Mouse (Mus musculus): ENCODE results near the gene Sema3g.

Gene Sema3g

DNA sequence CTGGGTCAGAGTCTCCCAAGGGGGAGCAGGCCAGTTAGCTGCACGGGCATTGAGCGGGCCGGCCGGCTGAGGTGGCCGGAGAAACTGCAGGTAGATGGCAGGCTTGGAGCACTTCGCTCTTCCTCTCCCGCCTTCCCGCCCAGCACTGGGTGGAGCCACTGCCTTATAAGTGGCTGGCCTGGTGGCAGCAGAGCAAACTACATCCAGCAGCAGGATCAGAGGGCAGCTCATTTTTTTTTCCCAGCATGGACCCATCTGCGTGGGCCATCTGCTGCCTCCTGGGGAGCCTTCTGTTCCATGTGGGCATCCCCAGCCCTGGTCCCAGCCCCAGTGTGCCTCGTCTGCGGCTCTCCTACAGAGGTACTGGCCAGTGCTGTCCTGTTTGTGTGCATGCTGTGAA lies at the start of gene Sema3g:
Sema3g (plus strand) TSS at position 195 of the 400 bp plus-strand sequence.
- DNase-seq (ENCODE audit: inconsistent age in 2 of 2, low spot score in 1 of 2): peak; percentile 62 to 71

DNA sequence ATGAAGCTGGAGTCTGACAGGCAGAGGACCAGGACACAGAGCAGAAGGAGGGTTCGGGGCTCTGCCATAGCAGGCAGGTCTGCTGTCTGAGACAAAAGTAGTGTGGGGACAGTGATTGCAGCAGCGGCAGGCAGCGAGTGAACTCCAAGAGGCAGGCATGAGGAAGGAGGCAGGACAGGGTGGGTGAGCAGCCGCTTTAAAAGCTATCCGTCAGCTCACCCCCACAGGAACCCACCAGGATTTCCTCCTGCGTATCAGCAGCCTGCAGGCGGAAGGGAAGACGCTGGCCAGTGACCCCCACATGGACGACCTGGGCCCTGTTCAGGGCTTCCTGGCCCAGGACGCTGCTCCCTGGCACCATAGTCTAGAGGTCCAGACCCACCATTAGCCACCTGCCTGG lies 49.2 kb upstream of the Sema3g start, which contains the start of gene Stab1:
Stab1 (minus strand) TSS at position 217 of the 400 bp plus-strand sequence.
- peak; percentile 66 to 77 for DNase-seq (ENCODE audit: inconsistent age in 2 of 2, low spot score in 1 of 2)

DNA sequence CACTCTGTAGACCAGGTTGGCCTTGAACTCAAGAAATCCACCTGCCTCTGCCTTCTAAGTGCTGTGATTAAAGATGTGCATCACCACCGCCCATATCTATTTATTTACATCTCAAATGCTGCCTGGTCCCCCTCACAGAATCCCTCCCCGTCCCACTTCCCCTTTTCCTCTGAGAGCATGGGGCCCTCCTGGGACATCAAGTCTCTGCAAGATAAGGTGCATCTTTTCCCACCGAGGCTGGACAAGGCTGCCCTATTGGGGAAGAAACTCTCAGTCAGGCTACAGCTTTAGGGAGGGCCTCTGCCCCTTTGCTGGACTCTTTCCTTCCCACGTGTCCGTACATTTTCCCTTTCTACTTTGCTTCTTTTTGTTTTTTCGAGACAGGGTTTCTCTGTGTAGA lies 48.2 kb upstream of the Sema3g start:
- no peak for DNase-seq (ENCODE audit: inconsistent age in 2 of 2, low spot score in 1 of 2)

- DNase-seq (ENCODE audit: inconsistent age in 2 of 2, low spot score in 1 of 2): no peak
These were observed 46.7 kb upstream of the Sema3g start for GRCm38 (mm10) chr14:31170963-31171362.

DNA sequence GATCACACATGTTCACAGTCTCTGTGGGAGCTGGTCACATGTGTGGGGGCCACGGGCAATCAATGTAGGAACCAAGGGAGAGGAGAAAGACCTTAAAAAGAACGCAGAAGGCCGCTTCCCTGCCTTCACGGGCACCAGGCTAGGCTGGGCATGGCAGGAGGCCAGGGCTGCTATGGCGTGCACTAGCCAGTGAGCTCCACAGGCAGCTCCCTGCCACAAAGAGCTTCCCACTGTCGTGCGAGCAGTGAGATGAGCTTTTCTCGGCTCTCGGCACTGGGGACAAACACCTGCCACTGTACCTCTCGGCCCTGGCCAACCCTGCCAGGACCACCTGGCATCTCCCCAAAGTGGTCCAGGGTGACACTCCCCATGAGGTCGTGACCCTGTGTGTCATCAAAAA lies 46.3 kb upstream of the Sema3g start:
- no peak for DNase-seq (ENCODE audit: inconsistent age in 2 of 2, low spot score in 1 of 2)

GRCm38 (mm10) chr14:31171821-31172220 lies 45.8 kb upstream of the Sema3g start:
- no peak for DNase-seq (ENCODE audit: inconsistent age in 2 of 2, low spot score in 1 of 2)

GRCm38 (mm10) chr14:31172781-31173455 lies 44.7 kb upstream of the Sema3g start:
- peak; percentile 46 to 78 for DNase-seq (ENCODE audit: inconsistent age in 2 of 2, low spot score in 1 of 2)

GRCm38 (mm10) chr14:31173537-31173936 lies 44.1 kb upstream of the Sema3g start:
- DNase-seq (ENCODE audit: inconsistent age in 2 of 2, low spot score in 1 of 2): peak in 1 of 2 experiments; percentile 44

GRCm38 (mm10) chr14:31177287-31177686 lies 40.4 kb upstream of the Sema3g start:
- DNase-seq (ENCODE audit: inconsistent age in 2 of 2, low spot score in 1 of 2): no peak

GRCm38 (mm10) chr14:31177715-31178114 lies 39.9 kb upstream of the Sema3g start:
- DNase-seq (ENCODE audit: inconsistent age in 2 of 2, low spot score in 1 of 2): no peak

GRCm38 (mm10) chr14:31179677-31180365 lies 37.8 kb upstream of the Sema3g start:
- no peak for DNase-seq (ENCODE audit: inconsistent age in 2 of 2, low spot score in 1 of 2)

GRCm38 (mm10) chr14:31181512-31181911 lies 36.1 kb upstream of the Sema3g start:
- DNase-seq (ENCODE audit: inconsistent age in 2 of 2, low spot score in 1 of 2): no peak

GRCm38 (mm10) chr14:31182786-31183290 lies 34.8 kb upstream of the Sema3g start:
- DNase-seq (ENCODE audit: inconsistent age in 2 of 2, low spot score in 1 of 2): no peak

GRCm38 (mm10) chr14:31183541-31183940 lies 34.1 kb upstream of the Sema3g start:
- DNase-seq (ENCODE audit: inconsistent age in 2 of 2, low spot score in 1 of 2): no peak

DNA sequence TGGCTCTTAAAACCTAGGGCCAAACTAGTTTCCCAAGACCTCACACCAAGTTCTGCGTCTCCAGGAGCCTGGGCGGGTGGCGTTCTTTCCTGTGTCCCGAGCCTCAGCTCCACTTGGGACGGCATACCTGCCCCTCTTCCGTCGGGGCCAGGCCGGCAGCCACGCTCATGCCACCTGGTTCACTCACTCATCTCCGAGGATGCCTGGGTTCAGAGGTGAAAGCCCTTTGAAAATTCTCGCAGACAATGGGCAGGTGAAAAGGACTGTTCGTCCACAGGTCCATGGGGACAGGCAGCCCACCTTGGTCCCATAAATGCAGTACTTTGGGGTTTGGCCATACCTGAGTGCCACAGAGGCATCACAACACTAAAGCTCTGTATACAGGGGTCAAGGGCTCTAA lies 33.5 kb upstream of the Sema3g start:
- no peak for DNase-seq (ENCODE audit: inconsistent age in 2 of 2, low spot score in 1 of 2)

DNA sequence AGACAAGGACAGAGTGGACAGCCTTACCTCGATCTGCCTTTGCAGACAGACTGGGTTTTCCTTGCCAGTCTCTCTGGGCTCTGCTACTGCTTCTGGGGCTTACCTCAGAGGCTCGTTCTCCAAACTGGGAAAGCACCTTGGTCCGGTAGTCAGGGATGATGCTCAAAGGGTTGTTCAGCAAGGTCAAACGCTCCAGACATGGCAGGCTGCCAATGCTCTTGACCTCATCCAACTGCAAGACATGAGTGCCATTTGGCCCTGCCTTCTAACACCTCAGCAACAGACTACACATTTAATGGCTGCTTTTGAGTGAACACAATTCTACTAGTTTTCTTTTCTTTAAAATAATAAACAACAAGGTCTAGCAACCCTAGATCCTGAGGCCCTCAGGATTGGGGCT lies 31.0 kb upstream of the Sema3g start:
- DNase-seq (ENCODE audit: inconsistent age in 2 of 2, low spot score in 1 of 2): peak; percentile 71 to 88

GRCm38 (mm10) chr14:31188771-31189181 lies 28.9 kb upstream of the Sema3g start:
- DNase-seq (ENCODE audit: inconsistent age in 2 of 2, low spot score in 1 of 2): no peak

- no peak for DNase-seq (ENCODE audit: inconsistent age in 2 of 2, low spot score in 1 of 2)
These were observed 28.3 kb upstream of the Sema3g start for GRCm38 (mm10) chr14:31189348-31189747.

- DNase-seq (ENCODE audit: inconsistent age in 2 of 2, low spot score in 1 of 2): no peak
These were observed 25.7 kb upstream of the Sema3g start for GRCm38 (mm10) chr14:31191936-31192335.

- no peak for DNase-seq (ENCODE audit: inconsistent age in 2 of 2, low spot score in 1 of 2)
These were observed 23.9 kb upstream of the Sema3g start for GRCm38 (mm10) chr14:31193791-31194190.

- DNase-seq (ENCODE audit: inconsistent age in 2 of 2, low spot score in 1 of 2): no peak
These were observed 23.2 kb upstream of the Sema3g start for GRCm38 (mm10) chr14:31194441-31194840.

- DNase-seq (ENCODE audit: inconsistent age in 2 of 2, low spot score in 1 of 2): peak; percentile 79 to 91
These were observed 22.7 kb upstream of the Sema3g start for GRCm38 (mm10) chr14:31194891-31195513.

All from adrenal gland, adult (tissue).